Mouse (Mus musculus): ENCODE data around the gene Gys1. TPM values are rescaled to one million over a fixed set of nuclear protein-coding genes. Genes with fewer than 3 reads are reported as not detected.

The Gys1 gene
- 1 to 10 TPM; 6.5 to 6.8 TPM for total RNA-seq (2023)

GRCm38 (mm10) chr7:45434203-45435015, at the start of gene Gys1:
Gene Gys1 (plus strand): TSS chr7:45434844.

DNA sequence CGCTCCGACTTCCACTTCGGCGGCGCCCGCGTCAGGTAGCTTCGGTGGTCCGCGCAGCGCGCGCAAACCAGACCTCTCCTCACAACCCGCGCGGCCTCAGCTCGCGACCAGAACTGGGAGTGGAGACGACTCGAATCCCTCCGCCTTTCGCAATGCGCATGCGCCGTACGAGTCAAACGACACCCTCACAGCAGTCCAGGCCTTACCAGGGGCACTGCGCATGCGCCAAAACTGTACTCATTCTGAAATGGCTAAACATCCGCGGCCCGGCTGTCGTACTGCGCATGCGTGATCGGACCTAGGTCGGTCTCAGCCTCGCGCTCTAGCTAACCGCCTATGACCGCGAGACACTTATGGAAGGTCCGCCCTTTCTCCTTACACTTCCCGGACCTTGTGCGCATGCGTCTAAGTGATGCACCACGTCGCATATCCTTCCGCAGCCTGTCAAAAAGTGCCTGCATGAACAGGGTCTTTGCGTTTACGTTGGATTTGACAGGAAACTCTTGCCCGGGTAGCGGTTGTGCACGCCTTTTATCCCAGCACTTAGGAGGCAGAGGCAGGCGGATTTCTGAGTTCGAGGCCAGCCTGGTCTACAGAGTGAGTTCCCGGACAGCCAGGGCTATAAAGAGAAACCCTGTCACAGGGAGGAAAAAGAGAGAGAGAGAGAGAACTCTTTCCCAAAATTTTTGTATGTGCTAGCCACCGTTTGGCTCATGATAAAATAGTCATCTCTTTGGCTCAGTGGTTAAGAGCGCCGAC, 38.9 kb upstream of the Gys1 start, which contains the start of gene Snrnp70:
Gene Snrnp70, minus strand, starts transcription at position 165 of the 759 bp plus-strand sequence.

GRCm38 (mm10) chr7:45405091-45406075, 29.3 kb upstream of the Gys1 start, which contains the start of gene Kcna7:
Gene Kcna7 (plus strand): TSS chr7:45405653.

DNA sequence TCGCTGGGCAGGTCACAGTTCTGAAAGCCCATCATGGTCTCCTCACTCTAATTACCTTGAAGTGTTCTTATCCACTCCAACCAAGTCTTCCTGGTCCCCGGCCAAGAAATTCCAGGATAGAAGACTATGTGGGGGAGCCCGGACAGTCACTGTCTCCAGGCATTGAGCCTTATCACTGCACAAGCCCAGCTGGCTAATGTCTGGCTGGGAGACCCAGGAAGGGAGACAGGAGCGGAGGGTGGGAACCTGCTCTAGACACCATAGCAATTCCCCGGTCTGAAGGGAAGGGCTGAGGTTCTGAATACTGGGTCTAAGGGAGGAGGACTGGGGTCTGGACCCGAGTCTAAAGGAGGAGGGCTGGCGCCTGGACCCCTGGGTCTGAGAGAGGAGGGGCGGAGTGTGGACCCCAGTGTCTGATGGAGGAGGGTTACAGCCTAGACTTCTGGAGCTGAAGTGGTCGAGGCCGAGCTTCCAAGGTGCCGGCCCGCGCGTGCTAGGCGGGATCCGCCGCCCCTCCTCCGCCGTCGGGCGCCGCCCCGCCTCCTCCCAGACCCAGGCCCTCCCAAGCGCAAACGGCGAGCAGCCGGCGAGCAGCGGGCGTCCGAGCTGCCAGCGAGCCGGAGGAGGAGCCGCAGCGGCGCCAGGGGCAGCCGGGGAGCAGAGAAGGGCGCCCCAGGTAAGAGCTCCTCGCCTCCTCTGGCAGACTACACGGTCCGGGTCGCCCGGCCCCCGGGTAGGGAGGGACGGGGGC, 21.4 kb upstream of the Gys1 start, which contains the start of gene Ntf5:
Gene Ntf5, plus strand, starts transcription at position 583 of the 751 bp plus-strand sequence.

GRCm38 (mm10) chr7:45420615-45420919, 14.1 kb upstream of the Gys1 start, which contains the start of gene Lhb:
Gene Lhb (plus strand): TSS chr7:45420820.

DNA sequence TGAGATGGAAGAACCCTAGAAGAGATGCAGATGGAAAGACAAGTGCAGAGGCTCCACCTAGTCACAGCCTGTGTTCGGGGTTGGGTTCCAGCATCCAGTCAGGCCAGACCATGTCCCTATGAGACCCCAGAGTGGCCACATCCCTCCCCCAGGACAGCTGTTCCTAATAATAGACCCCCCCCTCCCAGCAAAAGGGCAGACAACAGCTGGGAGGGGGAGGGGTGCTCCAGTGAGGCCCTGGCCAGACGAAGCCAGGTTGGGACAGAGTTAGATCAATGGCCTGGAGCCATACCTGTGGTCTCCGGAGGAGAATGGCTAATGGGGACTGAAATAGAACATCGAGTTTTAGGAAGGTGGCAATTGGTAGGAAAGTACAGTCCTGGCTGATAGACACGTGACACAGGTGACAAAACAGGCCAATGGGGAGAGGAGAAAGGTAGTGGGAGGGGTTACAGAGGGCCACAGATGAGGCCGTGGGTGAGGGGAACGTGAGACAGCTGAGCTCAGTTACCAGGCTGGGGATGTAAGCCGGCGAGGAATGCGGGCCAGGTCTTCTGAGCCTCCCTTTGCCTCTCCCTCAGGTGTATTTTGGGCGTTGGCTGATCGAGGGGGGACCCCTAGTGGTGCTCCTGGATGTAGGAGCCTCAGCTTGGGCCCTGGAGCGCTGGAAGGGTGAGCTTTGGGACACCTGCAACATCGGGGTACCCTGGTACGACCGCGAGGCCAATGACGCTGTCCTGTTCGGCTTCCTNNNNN, 3.1 kb downstream of the Gys1 start, which contains the start of gene Ruvbl2:
Gene Ruvbl2, minus strand, starts transcription at position 576 of the 756 bp plus-strand sequence.

GRCm38 (mm10) chr7:45459564-45460140, 25.0 kb downstream of the Gys1 start, which contains the start of gene Ftl1:
Gene Ftl1 (minus strand): TSS chr7:45459884.

GRCm38 (mm10) chr7:45466283-45467089, 31.8 kb downstream of the Gys1 start, which contains the start of gene Bax:
Gene Bax (minus strand): TSS chr7:45466898.

DNA sequence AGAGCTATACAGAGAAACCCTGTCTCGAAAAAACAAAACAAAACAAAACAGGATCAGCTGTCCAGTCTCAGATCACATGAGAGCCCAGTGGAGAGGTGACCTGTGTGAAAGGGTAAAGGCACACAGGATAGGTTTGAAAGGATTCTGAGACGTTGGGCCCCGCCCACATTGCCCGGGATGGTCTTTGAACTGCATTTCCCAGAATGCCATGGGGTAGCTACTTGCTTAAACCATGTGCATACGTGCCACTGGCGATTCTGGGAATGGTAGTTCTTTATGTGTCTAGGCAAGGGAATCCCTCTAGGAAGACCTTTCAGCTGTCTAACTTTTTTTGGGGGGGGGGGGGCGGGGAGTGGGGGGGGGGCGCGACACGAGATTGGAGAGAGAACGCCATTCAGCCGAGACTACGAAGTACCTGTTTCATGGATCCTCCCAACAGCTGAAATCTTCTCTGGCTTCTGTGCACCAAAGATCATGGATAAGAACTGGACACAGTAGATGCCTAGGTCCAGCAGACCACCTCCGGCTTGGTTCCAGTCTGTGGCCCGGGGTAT, 46.8 kb downstream of the Gys1 start, which contains the start of gene Tulp2:
Gene Tulp2, plus strand, starts transcription at position 504 of the 554 bp plus-strand sequence.

DNA sequence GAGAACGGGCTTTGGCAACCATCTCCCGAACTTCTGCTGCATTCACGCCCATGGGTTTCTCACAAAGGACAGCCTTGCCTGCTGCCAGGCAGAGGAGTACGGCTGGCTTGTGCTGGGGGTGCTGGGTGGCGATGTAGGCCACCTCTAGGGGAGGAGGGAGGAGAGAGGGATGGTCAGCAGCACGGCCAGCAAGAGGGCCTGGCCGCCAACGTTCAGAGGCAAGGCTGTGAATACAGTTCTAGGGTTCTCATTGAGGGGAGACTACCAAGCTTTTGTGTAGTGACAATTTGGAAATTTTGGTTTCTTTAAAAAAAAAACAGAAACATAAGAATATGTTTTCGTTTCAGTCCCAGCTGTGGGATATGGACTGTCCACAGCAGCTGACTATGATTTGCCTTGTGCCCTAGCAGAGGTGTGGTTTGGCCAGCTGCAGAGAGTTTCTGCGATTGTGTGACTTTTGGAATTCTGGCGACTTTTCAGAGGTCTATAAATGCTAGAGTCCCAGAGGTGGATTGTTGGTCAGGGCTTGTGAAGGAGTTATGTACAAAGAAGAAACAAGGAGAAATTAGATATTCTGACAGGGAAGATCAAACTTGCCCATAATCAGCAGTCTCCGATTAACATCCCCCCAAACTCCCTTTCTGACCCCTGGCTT, 52.2 kb downstream of the Gys1 start, which contains the start of gene Gm45808:
Gene Gm45808, minus strand, starts transcription at position 51 of the 655 bp plus-strand sequence.

GRCm38 (mm10) chr7:45488293-45489204, 53.9 kb downstream of the Gys1 start, which contains the start of gene Dhdh:
Gene Dhdh (minus strand): TSS chr7:45488805.

Other genes with a start within 250 kb of the Gys1 start
- gene Ccdc155, start 230.0 kb upstream of the Gys1 start, total RNA-seq (2023): not detected
- 1 to 10 TPM in 1 of 2 experiments, under 1 TPM in 1; 0.83 to 1.0 TPM for gene Dkkl1, start 222.7 kb upstream of the Gys1 start, total RNA-seq (2023)
- gene Tead2, start 219.1 kb upstream of the Gys1 start, total RNA-seq (2023): not detected
- 100 to 1,000 TPM; 270 to 288 TPM for gene Cd37, start 195.7 kb upstream of the Gys1 start, total RNA-seq (2023)
- gene Slc6a16, start 193.8 kb upstream of the Gys1 start, total RNA-seq (2023): not detected
- not detected for gene Slc6a21, start 157.3 kb upstream of the Gys1 start, total RNA-seq (2023)
- 10 to 100 TPM; 11.4 to 15.3 TPM for gene Trpm4, start 101.1 kb upstream of the Gys1 start, total RNA-seq (2023)
- gene Hrc, start 99.6 kb upstream of the Gys1 start, total RNA-seq (2023): not detected
- gene Ppfia3, start 67.8 kb upstream of the Gys1 start, total RNA-seq (2023): under 1 TPM; 0.15 to 0.50 TPM
- gene Lin7b, start 64.3 kb upstream of the Gys1 start, total RNA-seq (2023): 1 to 10 TPM; 3.0 to 3.6 TPM
- gene Snrnp70, start 39.1 kb upstream of the Gys1 start, total RNA-seq (2023): 100 to 1,000 TPM; 682 to 709 TPM
- not detected for gene Kcna7, start 29.2 kb upstream of the Gys1 start, total RNA-seq (2023)
- not detected for gene Ntf5, start 21.1 kb upstream of the Gys1 start, total RNA-seq (2023)
- not detected for gene Lhb, start 14.0 kb upstream of the Gys1 start, total RNA-seq (2023)
- 10 to 100 TPM; 48.6 to 51.6 TPM for gene Ruvbl2, start 3.3 kb downstream of the Gys1 start, total RNA-seq (2023)
- gene Ftl1, start 25.0 kb downstream of the Gys1 start, total RNA-seq (2023): 100 to 1,000 TPM; 409 to 413 TPM
- gene Bax, start 32.1 kb downstream of the Gys1 start, total RNA-seq (2023): 10 to 100 TPM; 79.4 to 86.6 TPM
- gene Tulp2, start 47.0 kb downstream of the Gys1 start, total RNA-seq (2023): not detected
- gene Gm45808, start 52.0 kb downstream of the Gys1 start, total RNA-seq (2023): not detected
- under 1 TPM; 0.62 to 0.96 TPM for gene Dhdh, start 54.0 kb downstream of the Gys1 start, total RNA-seq (2023)
- gene Nucb1, start 75.6 kb downstream of the Gys1 start, total RNA-seq (2023): 100 to 1,000 TPM in 1 of 2 experiments, 10 to 100 TPM in 1; 99.7 to 118 TPM
- 100 to 1,000 TPM; 770 to 887 TPM for gene Ppp1r15a, start 91.4 kb downstream of the Gys1 start, total RNA-seq (2023)
- 1 to 10 TPM; 1.2 to 1.4 TPM for gene Plekha4, start 91.5 kb downstream of the Gys1 start, total RNA-seq (2023)
- gene Hsd17b14, start 120.0 kb downstream of the Gys1 start, total RNA-seq (2023): not detected
- 10 to 100 TPM; 38.7 to 43.5 TPM for gene Bcat2, start 135.3 kb downstream of the Gys1 start, total RNA-seq (2023)
- gene Fgf21, start 180.6 kb downstream of the Gys1 start, total RNA-seq (2023): not detected
- gene Fut1, start 182.4 kb downstream of the Gys1 start, total RNA-seq (2023): not detected
- gene Izumo1, start 187.0 kb downstream of the Gys1 start, total RNA-seq (2023): not detected
- gene Rasip1, start 192.6 kb downstream of the Gys1 start, total RNA-seq (2023): under 1 TPM in 1 of 2 experiments, not detected in 1; 0.38 TPM
- not detected for gene Mamstr, start 205.1 kb downstream of the Gys1 start, total RNA-seq (2023)
- gene Fut2, start 231.6 kb downstream of the Gys1 start, total RNA-seq (2023): not detected
- under 1 TPM; 0.35 to 0.65 TPM for gene Ntn5, start 249.2 kb downstream of the Gys1 start, total RNA-seq (2023)